9 mouse cellular contexts compared by ENCODE assay signal in the genomic region with DNA sequence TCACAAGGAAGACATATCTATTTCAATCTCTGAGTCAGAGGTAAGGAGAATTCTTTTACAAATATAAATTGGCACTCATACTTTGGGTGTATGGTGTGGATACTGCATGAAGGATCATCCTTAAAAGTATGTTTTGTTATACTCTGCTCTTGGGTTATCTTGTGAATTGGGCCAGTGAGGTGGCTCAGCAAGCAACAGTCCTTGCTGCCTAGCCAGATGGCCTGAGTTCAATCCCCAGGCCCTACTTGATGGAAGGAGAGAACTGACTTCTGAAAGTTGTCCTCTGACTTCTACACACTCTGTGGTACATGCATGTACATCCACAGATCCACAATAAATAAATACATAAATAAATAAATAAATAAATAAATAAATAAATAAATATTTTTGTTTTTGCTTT. TPM values are rescaled to one million over a fixed set of nuclear protein-coding genes. Genes with fewer than 3 reads are reported as not detected.
DNase-seq lines count a peak whose midpoint lies in the region; ATAC-seq and TF ChIP-seq lines count a peak whose summit lies in the region.
"Had no signal": no experiment of that assay in that cellular context is flagged by ENCODE, and none has a peak within 500 bp of the region (broad histone marks: within the 10 kb centered on the region; RNA-seq: fewer than 3 reads in every experiment).

No protein-coding gene starts in this region.

- no peak for TF ChIP-seq CTCF in hindbrain, postnatal 0 days (IDR thresholded peaks at IDR 0.05; ENCODE audit: low read depth)

- ATAC-seq in heart, embryonic 12.5 days (ENCODE audit: insufficient number of reproducible peaks, low FRiP score): 0 out of 2 replicates have a peak, but pooled peaks have one; percentile 15
- ATAC-seq in embryonic facial prominence, embryonic 14.5 days (ENCODE audit: low read depth): no peak; the same call in 1 of the 2 replicates
- no peak; the same call in 1 of the 2 replicates for ATAC-seq in forebrain, embryonic 15.5 days (replicated peaks)
- ATAC-seq in hindbrain, postnatal 0 days: no peak

- DNase-seq in heart, adult 8-10 months (ENCODE audit: low spot score): no peak
- no peak for DNase-seq in embryonic facial prominence, embryonic 14.5 days (ENCODE audit: low spot score)
- peak; percentile 19 for DNase-seq in hindbrain, postnatal 0 days (ENCODE audit: low spot score)
- DNase-seq in thymus, postnatal 0 days (ENCODE audit: low spot score): no peak
- no peak for DNase-seq in adipocyte (ENCODE audit: low spot score)
- DNase-seq: adrenal gland, postnatal 14 days; kidney, adult 8-10 months had no signal

- no peak overlapping the region for H3K9ac ChIP-seq in heart, embryonic 12.5 days
- H3K9ac ChIP-seq in embryonic facial prominence, embryonic 14.5 days (ENCODE audit: low read depth, low read length): no peak overlapping the region
- no peak overlapping the region for H3K9ac ChIP-seq in forebrain, embryonic 15.5 days (replicated peaks)
- H3K9ac ChIP-seq in hindbrain, postnatal 0 days (replicated peaks; ENCODE audit: low read length): no peak overlapping the region

- no peaks in the 10 kb centered on the region for H3K9me3 ChIP-seq in heart, embryonic 12.5 days (replicated peaks)
- H3K9me3 ChIP-seq in embryonic facial prominence, embryonic 14.5 days (ENCODE audit: control insufficient read depth, low read length): no peaks in the 10 kb centered on the region
- no peaks in the 10 kb centered on the region for H3K9me3 ChIP-seq in forebrain, embryonic 15.5 days
- H3K9me3 ChIP-seq in hindbrain, postnatal 0 days (ENCODE audit: low read length): no peaks in the 10 kb centered on the region

- no peak overlapping the region for H3K4me3 ChIP-seq in heart, embryonic 12.5 days
- H3K4me3 ChIP-seq in embryonic facial prominence, embryonic 14.5 days (ENCODE audit: low read depth, low read length): no peak overlapping the region
- no peak overlapping the region for H3K4me3 ChIP-seq in forebrain, embryonic 15.5 days
- H3K4me3 ChIP-seq in hindbrain, postnatal 0 days (ENCODE audit: low read length): no peak overlapping the region

- H3K27me3 ChIP-seq in heart, embryonic 12.5 days (replicated peaks): no peaks in the 10 kb centered on the region
- H3K27me3 ChIP-seq in embryonic facial prominence, embryonic 14.5 days (replicated peaks; ENCODE audit: control insufficient read depth, insufficient read depth, low read length): no peaks in the 10 kb centered on the region
- no peaks in the 10 kb centered on the region for H3K27me3 ChIP-seq in forebrain, embryonic 15.5 days
- no peaks in the 10 kb centered on the region for H3K27me3 ChIP-seq in hindbrain, postnatal 0 days (ENCODE audit: insufficient read depth, low read length)

- peak overlapping the region; percentile 89 for H3K27ac ChIP-seq in heart, embryonic 12.5 days (ENCODE audit: poor library complexity, severe bottlenecking)
- peak overlapping the region; percentile 74 for H3K27ac ChIP-seq in embryonic facial prominence, embryonic 14.5 days (replicated peaks; ENCODE audit: low read depth, low read length)
- H3K27ac ChIP-seq in forebrain, embryonic 15.5 days (replicated peaks): peak overlapping the region; percentile 88
- peak overlapping the region; percentile 71 for H3K27ac ChIP-seq in hindbrain, postnatal 0 days

- H3K4me2 ChIP-seq in heart, embryonic 12.5 days: 0 out of 2 replicates have a peak overlapping the region, but pooled peaks have one; percentile 32
- no peak overlapping the region for H3K4me2 ChIP-seq in embryonic facial prominence, embryonic 14.5 days (ENCODE audit: low read depth, low read length)
- H3K4me2 ChIP-seq in forebrain, embryonic 15.5 days (replicated peaks): 0 out of 2 replicates have a peak overlapping the region, but pooled peaks have one; percentile 4
- H3K4me2 ChIP-seq in hindbrain, postnatal 0 days (ENCODE audit: low read depth, low read length): 0 out of 2 replicates have a peak overlapping the region, but pooled peaks have one; percentile 13

- peaks cover 37% of the 10 kb centered on the region for H3K4me1 ChIP-seq in heart, embryonic 12.5 days (replicated peaks)
- peaks cover 12% of the 10 kb centered on the region; the same call in 1 of the 2 replicates for H3K4me1 ChIP-seq in embryonic facial prominence, embryonic 14.5 days (ENCODE audit: control insufficient read depth, insufficient read depth, low read length)
- peaks cover 28% of the 10 kb centered on the region for H3K4me1 ChIP-seq in forebrain, embryonic 15.5 days
- peaks cover 10% of the 10 kb centered on the region for H3K4me1 ChIP-seq in hindbrain, postnatal 0 days (ENCODE audit: insufficient read depth, low read length)

- no peaks in the 10 kb centered on the region for H3K36me3 ChIP-seq in heart, embryonic 12.5 days
- H3K36me3 ChIP-seq in embryonic facial prominence, embryonic 14.5 days (ENCODE audit: control insufficient read depth, insufficient read depth, low read length): no peaks in the 10 kb centered on the region
- H3K36me3 ChIP-seq in forebrain, embryonic 15.5 days: no peaks in the 10 kb centered on the region
- no peaks in the 10 kb centered on the region for H3K36me3 ChIP-seq in hindbrain, postnatal 0 days (ENCODE audit: insufficient read depth, low read length)

RNA-seq across cellular contexts. Expression of gene Enpp5, which starts 51.8 kb away (rescaled TPM):
- polyA plus RNA-seq in heart, embryonic 12.5 days (2016; fragmentation: Nextera tagmentation; extraction: Ambion mirVana): 13.8 and 14.6 TPM in 2 replicates
- 10 to 100 TPM; 15.2 to 19.0 (median 16.9) TPM for total RNA-seq in heart, adult 8-10 months (2022)
- 11.5 and 14.6 TPM in 2 replicates for polyA plus RNA-seq in embryonic facial prominence, embryonic 14.5 days (2014; fragmentation: Nextera tagmentation; extraction: Ambion mirVana)
- 62.3 and 67.3 TPM in 2 replicates for polyA plus RNA-seq in forebrain, embryonic 15.5 days (2015; fragmentation: Nextera tagmentation; extraction: Ambion mirVana)
- total RNA-seq in hindbrain, postnatal 0 days (2014; rRNA removed): 119 and 133 TPM in 2 replicates
- 96.2 and 113 TPM in 2 replicates for polyA plus RNA-seq in hindbrain, postnatal 0 days (2015; fragmentation: Nextera tagmentation; extraction: Ambion mirVana)
- polyA plus RNA-seq in thymus, postnatal 0 days (2015; fragmentation: Nextera tagmentation; extraction: Ambion mirVana): 18.4 and 19.4 TPM in 2 replicates
